7 mouse cellular contexts compared by ENCODE assay signal in the genomic region with DNA sequence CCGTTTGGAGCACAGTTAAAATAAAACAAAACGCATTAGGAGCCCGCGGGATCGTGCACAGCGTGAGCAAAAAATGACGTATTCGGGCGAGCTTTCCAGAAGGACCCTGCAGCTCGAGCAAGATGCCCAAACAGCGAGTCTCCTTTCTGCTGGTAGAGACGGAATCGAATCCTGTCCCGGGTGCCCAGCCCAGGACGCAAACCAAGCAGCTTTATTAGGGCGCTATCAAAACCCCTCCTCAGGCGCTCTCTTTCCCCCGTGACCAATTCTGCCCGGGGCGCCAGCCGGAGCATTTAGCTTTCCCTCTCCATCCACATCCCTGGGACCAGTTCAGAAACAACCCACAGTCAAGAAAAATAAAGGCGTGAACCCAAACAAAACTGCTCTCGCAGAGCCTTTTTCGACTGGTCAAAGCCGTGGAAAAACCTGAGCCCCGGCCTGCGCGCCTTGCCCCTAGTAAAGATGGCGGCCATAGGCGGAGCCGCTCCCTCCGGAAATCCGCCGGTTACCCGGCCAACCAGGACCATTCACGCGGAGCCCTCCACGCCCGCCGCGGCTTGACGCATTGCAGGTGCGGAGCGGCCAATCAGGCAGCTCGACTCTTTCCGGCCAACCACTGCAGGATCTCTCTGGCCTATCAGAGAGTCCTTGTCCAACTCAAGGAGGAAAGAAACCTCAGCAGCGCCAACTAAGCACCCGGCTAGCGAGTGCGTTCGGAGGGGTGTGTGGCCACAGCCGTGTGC. TPM values are rescaled to one million over a fixed set of nuclear protein-coding genes. Genes with fewer than 3 reads are reported as not detected.
DNase-seq lines count a peak whose midpoint lies in the region; ATAC-seq lines count a peak whose summit lies in the region.

No protein-coding gene starts in this region.

- H3K4me1 ChIP-seq in embryonic facial prominence, embryonic 11.5 days (ENCODE audit: control insufficient read depth, insufficient read depth, low read length), result no peaks in the 10 kb centered on the region
- H3K4me1 ChIP-seq in limb, embryonic 11.5 days (ENCODE audit: control insufficient read depth, insufficient read depth, low read length), result no peaks in the 10 kb centered on the region
- peaks cover 14% of the 10 kb centered on the region for H3K4me1 ChIP-seq in midbrain, embryonic 14.5 days (ENCODE audit: control insufficient read depth, insufficient read depth, low read length)

- no peaks in the 10 kb centered on the region for H3K27me3 ChIP-seq in embryonic facial prominence, embryonic 11.5 days (ENCODE audit: control insufficient read depth, insufficient read depth, low read length)
- H3K27me3 ChIP-seq in limb, embryonic 11.5 days (ENCODE audit: control insufficient read depth, insufficient read depth, low read length), result no peaks in the 10 kb centered on the region
- H3K27me3 ChIP-seq in midbrain, embryonic 14.5 days (ENCODE audit: control insufficient read depth, insufficient read depth, low read length), result no peaks in the 10 kb centered on the region

- H3K9ac ChIP-seq in embryonic facial prominence, embryonic 11.5 days (replicated peaks; ENCODE audit: low read length), result peak overlapping the region; percentile 78
- peak overlapping the region; percentile 90 for H3K9ac ChIP-seq in limb, embryonic 11.5 days (ENCODE audit: low read length)
- H3K9ac ChIP-seq in midbrain, embryonic 14.5 days (replicated peaks; ENCODE audit: low read length), result peak overlapping the region; percentile 93

- no peaks in the 10 kb centered on the region for H3K9me3 ChIP-seq in embryonic facial prominence, embryonic 11.5 days (replicated peaks; ENCODE audit: control insufficient read depth, low read length)
- H3K9me3 ChIP-seq in limb, embryonic 11.5 days (ENCODE audit: control insufficient read depth, low read length), result no peaks in the 10 kb centered on the region
- no peaks in the 10 kb centered on the region for H3K9me3 ChIP-seq in midbrain, embryonic 14.5 days (ENCODE audit: control insufficient read depth, low read length)

- under 1% methylated on average over 52 of the region's 52 CpGs for WGBS in embryonic facial prominence, embryonic 11.5 days
- WGBS in limb, embryonic 11.5 days, result under 1% methylated on average over 52 of the region's 52 CpGs
- under 1% methylated on average over 52 of the region's 52 CpGs for WGBS in midbrain, embryonic 14.5 days

- ATAC-seq in embryonic facial prominence, embryonic 11.5 days (replicated peaks; ENCODE audit: insufficient number of reproducible peaks, low FRiP score, low TSS enrichment, low read depth), result peak; percentile 99
- ATAC-seq in granulocyte monocyte progenitor cell, adult 5-6 weeks (replicated peaks; ENCODE audit: poor library complexity, severe bottlenecking), result peak; percentile 92
- ATAC-seq in limb, embryonic 11.5 days (ENCODE audit: insufficient number of reproducible peaks, low FRiP score, low TSS enrichment, low read depth), result peak; percentile 98
- peak; percentile 99 for ATAC-seq in midbrain, embryonic 14.5 days (ENCODE audit: low FRiP score, low TSS enrichment)

- no peaks in the 10 kb centered on the region for H3K36me3 ChIP-seq in embryonic facial prominence, embryonic 11.5 days (replicated peaks; ENCODE audit: control insufficient read depth, insufficient read depth, low read depth, low read length)
- H3K36me3 ChIP-seq in limb, embryonic 11.5 days (ENCODE audit: control insufficient read depth, insufficient read depth, low read length), result no peaks in the 10 kb centered on the region
- H3K36me3 ChIP-seq in midbrain, embryonic 14.5 days (ENCODE audit: control insufficient read depth, insufficient read depth, low read length), result no peaks in the 10 kb centered on the region

- DNase-seq in adrenal gland, postnatal 14 days, result peak; percentile 100
- peak; percentile 99 for DNase-seq in embryonic facial prominence, embryonic 11.5 days (ENCODE audit: low spot score)
- DNase-seq in kidney, adult 11 months, result peak; percentile 99
- peak; percentile 99 for DNase-seq in limb, embryonic 11.5 days (ENCODE audit: low spot score)
- peak; percentile 100 for DNase-seq in midbrain, embryonic 14.5 days
- peak; percentile 95 to 98 for DNase-seq in spleen, adult 18-20 months

- peak overlapping the region; percentile 55 for H3K4me3 ChIP-seq in embryonic facial prominence, embryonic 11.5 days (ENCODE audit: low read depth, low read length)
- peak overlapping the region; percentile 56 for H3K4me3 ChIP-seq in limb, embryonic 11.5 days (ENCODE audit: low read depth, low read length)
- peak overlapping the region; percentile 64 for H3K4me3 ChIP-seq in midbrain, embryonic 14.5 days (replicated peaks; ENCODE audit: low read depth, low read length)

- H3K4me2 ChIP-seq in embryonic facial prominence, embryonic 11.5 days (ENCODE audit: low read depth, low read length), result peak overlapping the region; percentile 52
- peak overlapping the region; percentile 78 for H3K4me2 ChIP-seq in limb, embryonic 11.5 days (ENCODE audit: low read depth, severe bottlenecking)
- H3K4me2 ChIP-seq in midbrain, embryonic 14.5 days (ENCODE audit: low read length), result peak overlapping the region; percentile 89

- peak overlapping the region; percentile 93 for H3K27ac ChIP-seq in embryonic facial prominence, embryonic 11.5 days (replicated peaks; ENCODE audit: low read depth, low read length)
- H3K27ac ChIP-seq in limb, embryonic 11.5 days (replicated peaks; ENCODE audit: low read depth, low read length), result peak overlapping the region; percentile 96
- H3K27ac ChIP-seq in midbrain, embryonic 14.5 days (replicated peaks; ENCODE audit: low read depth, low read length), result peak overlapping the region; percentile 99

RNA-seq across cellular contexts. Expression of gene Calm1, which starts 12.1 kb away (rescaled TPM):
- total RNA-seq in adrenal gland, postnatal 14 days (2021), result 432 and 438 TPM in 2 replicates
- 1,151 and 1,182 TPM in 2 replicates for polyA plus RNA-seq in embryonic facial prominence, embryonic 11.5 days (2014; fragmentation: Nextera tagmentation; extraction: Ambion mirVana)
- 154 and 167 TPM in 2 replicates for total RNA-seq in granulocyte monocyte progenitor cell, adult 5-6 weeks (2014; fragmentation: Nextera tagmentation)
- total RNA-seq in granulocyte monocyte progenitor cell, adult 5-6 weeks (2017), result 549 and 572 TPM in 2 replicates
- 1,091 and 1,120 TPM in 2 replicates for polyA plus RNA-seq in limb, embryonic 11.5 days (2014; fragmentation: Nextera tagmentation; extraction: Ambion mirVana)
- 2,581 and 2,856 TPM in 2 replicates for polyA plus RNA-seq in midbrain, embryonic 14.5 days (2014; fragmentation: Nextera tagmentation; extraction: Ambion mirVana)

RNA-seq across cellular contexts. Expression of gene Nrde2, which starts 27.7 kb away (rescaled TPM):
- 13.3 and 16.7 TPM in 2 replicates for total RNA-seq in adrenal gland, postnatal 14 days (2021)
- polyA plus RNA-seq in embryonic facial prominence, embryonic 11.5 days (2014; fragmentation: Nextera tagmentation; extraction: Ambion mirVana), result 11.0 and 11.5 TPM in 2 replicates
- 11.1 and 19.6 TPM in 2 replicates for total RNA-seq in granulocyte monocyte progenitor cell, adult 5-6 weeks (2014; fragmentation: Nextera tagmentation)
- 26.8 and 34.4 TPM in 2 replicates for total RNA-seq in granulocyte monocyte progenitor cell, adult 5-6 weeks (2017)
- 12.8 and 15.2 TPM in 2 replicates for polyA plus RNA-seq in limb, embryonic 11.5 days (2014; fragmentation: Nextera tagmentation; extraction: Ambion mirVana)
- 11.3 and 14.1 TPM in 2 replicates for polyA plus RNA-seq in midbrain, embryonic 14.5 days (2014; fragmentation: Nextera tagmentation; extraction: Ambion mirVana)

Comparison
In these comparisons a context has a peak if more than half of its experiments do, and no peak if none do; other contexts are left out.
1. Peak in every context shown above with its lines: DNase-seq, ATAC-seq, H3K4me3 ChIP-seq and H3K27ac ChIP-seq.